Mouse (Mus musculus) midbrain, postnatal 0 days (tissue): ENCODE results near the gene Ofd1. TPM values are rescaled to one million over a fixed set of nuclear protein-coding genes. Genes with fewer than 3 reads are reported as not detected.
A peak's percentile ranks its signal among the peaks of the same experiment; 100 is the strongest.

Experiments
- ATAC-seq: fragments of 200-750 bp; cut with Nextera tagmentation; 2 replicates; pipeline ENCODE4 v1.8.0; 2017; ENCODE audit warnings: moderate number of reproducible peaks, mild to moderate bottlenecking, moderate TSS enrichment, moderate library complexity; ENCODE audit not compliant: low FRiP score
- DNase-seq: peaks from one replicate; pipeline ENCODE4 v3.0.0-alpha.2; 2015; ENCODE audit warnings: low spot score
- H3K27ac ChIP-seq: fragments of 300-500 bp; sonication (generic); 2 replicates; pipeline ENCODE4 v1.5.1; 2014; ENCODE audit warnings: low read depth, mild to moderate bottlenecking, low read length, mixed read lengths
- H3K27me3 ChIP-seq: fragments of 300-500 bp; sonication (generic); 2 replicates; pipeline ENCODE4 v1.6.1; 2014; ENCODE audit warnings: low read length, control low read depth, mixed read lengths; ENCODE audit not compliant: insufficient read depth
- H3K36me3 ChIP-seq: fragments of 300-500 bp; sonication (generic); 2 replicates; pipeline ENCODE4 v1.6.1; 2014; ENCODE audit warnings: low read length, control low read depth, mixed read lengths; ENCODE audit not compliant: insufficient read depth
- H3K4me1 ChIP-seq: fragments of 300-500 bp; sonication (generic); 2 replicates; pipeline ENCODE4 v1.6.1; 2014; ENCODE audit warnings: mild to moderate bottlenecking, control low read depth, antibody characterized with exemption, low read length, mixed read lengths; ENCODE audit not compliant: insufficient read depth
- H3K4me2 ChIP-seq: fragments of 300-500 bp; sonication (generic); 2 replicates; pipeline ENCODE4 v1.6.1; 2014; ENCODE audit warnings: low read depth, mild to moderate bottlenecking, low read length, mixed read lengths; ENCODE audit not compliant: poor library complexity, severe bottlenecking
- H3K4me3 ChIP-seq: fragments of 300-500 bp; sonication (generic); 2 replicates; pipeline ENCODE4 v1.5.1; 2014; ENCODE audit warnings: low read depth, mild to moderate bottlenecking, low read length, moderate library complexity
- H3K9ac ChIP-seq: fragments of 300-500 bp; sonication (generic); replicated peaks from 2 replicates; pipeline ENCODE4 v1.6.1; 2014; ENCODE audit warnings: mild to moderate bottlenecking, low read length, moderate library complexity, mixed read lengths; ENCODE audit not compliant: poor library complexity, severe bottlenecking
- H3K9me3 ChIP-seq: fragments of 300-500 bp; sonication (generic); 2 replicates; pipeline ENCODE4 v1.6.1; 2016; ENCODE audit warnings: low read length, control low read depth
- CTCF ChIP-seq: IDR thresholded peaks from 2 replicates; pipeline ENCODE4 v1.5.1; 2016; ENCODE audit warnings: antibody characterized with exemption, mild to moderate bottlenecking
- WGBS: fragments of 180-500 bp; shearing (Covaris S2); extraction: QIAGEN DNeasy Blood & Tissue Kit; methylation state at CpG from one replicate; pipeline ENCODE4 v1.1.7; 2014; 5-methylcytosine and 5-hydroxymethylcytosine counted together
- polyA plus RNA-seq: library from polyadenylated mRNA; unstranded; fragments of >200 nt; fragmentation: Nextera tagmentation; extraction: Ambion mirVana; gene quantifications from 2 replicates; pipeline ENCODE4 v1.2.1, GENCODE M21; 2015
- total RNA-seq: library from RNA; depleted of rRNA; stranded (reverse); fragments of >200 nt; gene quantifications from 2 replicates; pipeline ENCODE4 v1.2.3, GENCODE M21; 2014; rRNA removed

Gene Ofd1
- total and polyA plus RNA-seq, 2 experiments from 2014 or later = 5.3 to 6.7 TPM

- Histone ChIP-seq H3K27ac (peak overlapping the region; percentile 73), H3K9me3 (no peaks in the 10 kb centered on the region), H3K4me1 (no peaks in the 10 kb centered on the region), H3K9ac (peak overlapping the region; percentile 55), H3K36me3 (no peaks in the 10 kb centered on the region), H3K4me2 (peak overlapping the region; percentile 48), H3K4me3 (peak overlapping the region; percentile 44), H3K27me3 (no peaks in the 10 kb centered on the region)
- DNase-seq (peak; percentile 87), ATAC-seq (peak; percentile 93)
- TF ChIP-seq CTCF = no peak
- 24% methylated on average over 10 of the region's 10 CpGs for WGBS
These were observed 96.1 kb downstream of the Ofd1 start for GRCm38 (mm10) chrX:166344228-166345015.

GRCm38 (mm10) chrX:166341795-166342194 is 98.7 kb downstream of the Ofd1 start:
- H3K36me3 ChIP-seq = no peaks in the 10 kb centered on the region

More at GRCm38 (mm10) chrX:166341795-166342194, 98.7 kb downstream of the Ofd1 start:
- Histone ChIP-seq H3K4me3 (no peak overlapping the region), H3K4me1 (no peaks in the 10 kb centered on the region), H3K4me2 (no peak overlapping the region), H3K27ac (no peak overlapping the region), H3K27me3 (no peaks in the 10 kb centered on the region; the same call in 1 of the 2 replicates), H3K9me3 (no peaks in the 10 kb centered on the region), H3K9ac (no peak overlapping the region)
- 83% methylated on average over 6 of the region's 6 CpGs for WGBS
- ATAC-seq (no peak), DNase-seq (no peak)
- no peak for TF ChIP-seq CTCF

Other genes with a start within 250 kb of the Ofd1 start
- 322 and 332 TPM in 2 replicates for gene Gpm6b, start 201.8 kb downstream of the Ofd1 start, total RNA-seq
- gene Gpm6b, start 201.8 kb downstream of the Ofd1 start, polyA plus RNA-seq = 265 and 280 TPM in 2 replicates
- 43.0 and 48.0 TPM in 2 replicates for gene Trappc2, start 130 bp downstream of the Ofd1 start, total RNA-seq
- gene Trappc2, start 130 bp downstream of the Ofd1 start, polyA plus RNA-seq = 107 and 108 TPM in 2 replicates
- gene Rab9, start 39.2 kb upstream of the Ofd1 start, total RNA-seq = 40.3 and 41.4 TPM in 2 replicates
- 54.6 and 56.7 TPM in 2 replicates for gene Rab9, start 39.2 kb upstream of the Ofd1 start, polyA plus RNA-seq
- gene Tceanc, start 77.9 kb upstream of the Ofd1 start, total RNA-seq = 3.3 and 4.8 TPM in 2 replicates
- 2.6 and 3.0 TPM in 2 replicates for gene Tceanc, start 77.9 kb upstream of the Ofd1 start, polyA plus RNA-seq
- 1.7 and 1.9 TPM in 2 replicates for gene Egfl6, start 145.0 kb upstream of the Ofd1 start, total RNA-seq
- 1.7 and 2.0 TPM in 2 replicates for gene Egfl6, start 145.0 kb upstream of the Ofd1 start, polyA plus RNA-seq